Mouse (Mus musculus): ENCODE data around the gene Car10. TPM values are rescaled to one million over a fixed set of nuclear protein-coding genes. Genes with fewer than 3 reads are reported as not detected.

The Car10 gene
- polyA plus RNA-seq, 1 experiment: not detected

GRCm38 (mm10) chr11:93487021-93487420 is 389.2 kb downstream of the Car10 start:
- Histone ChIP-seq H3K4me3 (ENCODE audit: low read depth, low read length) (no peak overlapping the region), H3K36me3 (ENCODE audit: control insufficient read depth, insufficient read depth, low read length) (no peaks in the 10 kb centered on the region), H3K27me3 (ENCODE audit: control insufficient read depth, insufficient read depth, low read length) (no peaks in the 10 kb centered on the region), H3K27ac (ENCODE audit: insufficient read depth, low read depth, low read length) (no peak overlapping the region), H3K4me1 (ENCODE audit: control insufficient read depth, insufficient read depth, insufficient read length, low read length) (no peaks in the 10 kb centered on the region)
- TF ChIP-seq CTCF (IDR thresholded peaks at IDR 0.05; ENCODE audit: extremely low read depth, insufficient read length, insufficient replicate concordance, low read depth, low read length) (no peak), POLR2A (IDR thresholded peaks at IDR 0.05; ENCODE audit: low read depth, low read length) (no peak)
- WGBS: 75% methylated on average over 1 of the region's 1 CpGs

- H3K4me3 ChIP-seq (ENCODE audit: low read depth, low read length): no peak overlapping the region
- no peak overlapping the region for H3K27ac ChIP-seq (ENCODE audit: insufficient read depth, low read depth, low read length)
- H3K36me3 ChIP-seq (ENCODE audit: control insufficient read depth, insufficient read depth, low read length): no peaks in the 10 kb centered on the region
- WGBS: 81% methylated on average over 3 of the region's 3 CpGs
- TF ChIP-seq CTCF (IDR thresholded peaks at IDR 0.05; ENCODE audit: extremely low read depth, insufficient read length, insufficient replicate concordance, low read depth, low read length) (no peak), POLR2A (IDR thresholded peaks at IDR 0.05; ENCODE audit: low read depth, low read length) (no peak)
- no peaks in the 10 kb centered on the region for H3K27me3 ChIP-seq (ENCODE audit: control insufficient read depth, insufficient read depth, low read length)
- no peaks in the 10 kb centered on the region for H3K4me1 ChIP-seq (ENCODE audit: control insufficient read depth, insufficient read depth, insufficient read length, low read length)
Observed at GRCm38 (mm10) chr11:93487913-93488604, 390.2 kb downstream of the Car10 start.

- Histone ChIP-seq H3K4me1 (ENCODE audit: control insufficient read depth, insufficient read depth, insufficient read length, low read length) (no peaks in the 10 kb centered on the region), H3K27me3 (ENCODE audit: control insufficient read depth, insufficient read depth, low read length) (no peaks in the 10 kb centered on the region), H3K4me3 (ENCODE audit: low read depth, low read length) (no peak overlapping the region), H3K27ac (ENCODE audit: insufficient read depth, low read depth, low read length) (no peak overlapping the region), H3K36me3 (ENCODE audit: control insufficient read depth, insufficient read depth, low read length) (no peaks in the 10 kb centered on the region)
- TF ChIP-seq POLR2A (IDR thresholded peaks at IDR 0.05; ENCODE audit: low read depth, low read length) (no peak), CTCF (IDR thresholded peaks at IDR 0.05; ENCODE audit: extremely low read depth, insufficient read length, insufficient replicate concordance, low read depth, low read length) (no peak)
- 75% methylated on average over 11 of the region's 11 CpGs for WGBS
Observed at GRCm38 (mm10) chr11:93490211-93490820, 392.5 kb downstream of the Car10 start.

GRCm38 (mm10) chr11:93497896-93498295 is 400.1 kb downstream of the Car10 start:
- TF ChIP-seq POLR2A (IDR thresholded peaks at IDR 0.05; ENCODE audit: low read depth, low read length) (no peak), CTCF (IDR thresholded peaks at IDR 0.05; ENCODE audit: extremely low read depth, insufficient read length, insufficient replicate concordance, low read depth, low read length) (no peak)
- Histone ChIP-seq H3K4me1 (ENCODE audit: control insufficient read depth, insufficient read depth, insufficient read length, low read length) (no peaks in the 10 kb centered on the region), H3K4me3 (ENCODE audit: low read depth, low read length) (no peak overlapping the region), H3K36me3 (ENCODE audit: control insufficient read depth, insufficient read depth, low read length) (no peaks in the 10 kb centered on the region), H3K27ac (ENCODE audit: insufficient read depth, low read depth, low read length) (no peak overlapping the region), H3K27me3 (ENCODE audit: control insufficient read depth, insufficient read depth, low read length) (no peaks in the 10 kb centered on the region)
- WGBS: 77% methylated on average over 6 of the region's 6 CpGs

GRCm38 (mm10) chr11:93500442-93500841 is 402.6 kb downstream of the Car10 start:
- H3K27ac ChIP-seq (ENCODE audit: insufficient read depth, low read depth, low read length): no peak overlapping the region
- H3K36me3 ChIP-seq (ENCODE audit: control insufficient read depth, insufficient read depth, low read length): no peaks in the 10 kb centered on the region
- H3K27me3 ChIP-seq (ENCODE audit: control insufficient read depth, insufficient read depth, low read length): no peaks in the 10 kb centered on the region
- TF ChIP-seq CTCF (IDR thresholded peaks at IDR 0.05; ENCODE audit: extremely low read depth, insufficient read length, insufficient replicate concordance, low read depth, low read length): no peak
- no peak for TF ChIP-seq POLR2A (IDR thresholded peaks at IDR 0.05; ENCODE audit: low read depth, low read length)
- H3K4me3 ChIP-seq (ENCODE audit: low read depth, low read length): no peak overlapping the region
- H3K4me1 ChIP-seq (ENCODE audit: control insufficient read depth, insufficient read depth, insufficient read length, low read length): no peaks in the 10 kb centered on the region
- WGBS: 40% methylated on average over 4 of the region's 4 CpGs

- WGBS: 88% methylated on average over 5 of the region's 5 CpGs
- TF ChIP-seq POLR2A (IDR thresholded peaks at IDR 0.05; ENCODE audit: low read depth, low read length): no peak
- TF ChIP-seq CTCF (IDR thresholded peaks at IDR 0.05; ENCODE audit: extremely low read depth, insufficient read length, insufficient replicate concordance, low read depth, low read length): no peak
Observed at GRCm38 (mm10) chr11:93501671-93502070, 403.8 kb downstream of the Car10 start.

GRCm38 (mm10) chr11:93502864-93503263 is 405.0 kb downstream of the Car10 start:
- WGBS: 62% methylated on average over 3 of the region's 3 CpGs

More at GRCm38 (mm10) chr11:93501671-93502070, 403.8 kb downstream of the Car10 start:
- Histone ChIP-seq H3K36me3 (ENCODE audit: control insufficient read depth, insufficient read depth, low read length) (no peaks in the 10 kb centered on the region), H3K27ac (ENCODE audit: insufficient read depth, low read depth, low read length) (no peak overlapping the region), H3K4me1 (ENCODE audit: control insufficient read depth, insufficient read depth, insufficient read length, low read length) (no peaks in the 10 kb centered on the region), H3K4me3 (ENCODE audit: low read depth, low read length) (no peak overlapping the region), H3K27me3 (ENCODE audit: control insufficient read depth, insufficient read depth, low read length) (no peaks in the 10 kb centered on the region)

More at GRCm38 (mm10) chr11:93502864-93503263, 405.0 kb downstream of the Car10 start:
- no peak overlapping the region for H3K27ac ChIP-seq (ENCODE audit: insufficient read depth, low read depth, low read length)
- no peak for TF ChIP-seq POLR2A (IDR thresholded peaks at IDR 0.05; ENCODE audit: low read depth, low read length)
- TF ChIP-seq CTCF (IDR thresholded peaks at IDR 0.05; ENCODE audit: extremely low read depth, insufficient read length, insufficient replicate concordance, low read depth, low read length): no peak
- no peak overlapping the region for H3K4me3 ChIP-seq (ENCODE audit: low read depth, low read length)
- no peaks in the 10 kb centered on the region for H3K27me3 ChIP-seq (ENCODE audit: control insufficient read depth, insufficient read depth, low read length)
- no peaks in the 10 kb centered on the region for H3K4me1 ChIP-seq (ENCODE audit: control insufficient read depth, insufficient read depth, insufficient read length, low read length)
- no peaks in the 10 kb centered on the region for H3K36me3 ChIP-seq (ENCODE audit: control insufficient read depth, insufficient read depth, low read length)

Measured in small intestine, adult 2 months (tissue).